Mouse (Mus musculus) layer of hippocampus, adult 2 months (tissue): Measurements from ENCODE around the gene Cpne7. TPM values are rescaled to one million over a fixed set of nuclear protein-coding genes. Genes with fewer than 3 reads are reported as not detected.

Experiments
- DNase-seq, 2 experiments: peaks; one replicate each; pipeline ENCODE4 v3.0.0; 2022; ENCODE audit warnings: low spot score in 2 of 2
- H3K27ac ChIP-seq: fragments of 200-600 bp; 2 replicates; pipeline ENCODE4 v1.8.1; 2022
- H3K4me3 ChIP-seq: fragments of 200-600 bp; 2 replicates; pipeline ENCODE4 v1.8.1; 2022; ENCODE audit warnings: mild to moderate bottlenecking
- CTCF ChIP-seq: fragments of 200-600 bp; conservative IDR thresholded peaks from 2 replicates; pipeline ENCODE4 v1.8.1; 2022; ENCODE audit warnings: antibody characterized with exemption, mild to moderate bottlenecking, moderate library complexity
- total RNA-seq, 2 experiments: library from RNA; stranded (reverse); gene quantifications; 2 replicates each; pipeline ENCODE4 v1.2.3; 2021

Gene Cpne7
- total RNA-seq, 2 experiments from 2014 or later: 257 to 313 TPM

GRCm38 (mm10) chr8:123126193-123126816, 9.1 kb downstream of the Cpne7 start:
- no peak for TF ChIP-seq CTCF
- no peak for DNase-seq

GRCm38 (mm10) chr8:123131041-123131440, 13.9 kb downstream of the Cpne7 start:
- Histone ChIP-seq H3K27ac (no peak overlapping the region), H3K4me3 (no peak overlapping the region)
- no peak for TF ChIP-seq CTCF
- no peak for DNase-seq

More at GRCm38 (mm10) chr8:123126193-123126816, 9.1 kb downstream of the Cpne7 start:
- Histone ChIP-seq H3K27ac (no peak overlapping the region), H3K4me3 (no peak overlapping the region)

- TF ChIP-seq CTCF: peak; percentile 44
- Histone ChIP-seq H3K4me3 (no peak overlapping the region), H3K27ac (no peak overlapping the region)
- no peak for DNase-seq
These were observed 15.8 kb downstream of the Cpne7 start for GRCm38 (mm10) chr8:123132953-123133352.

GRCm38 (mm10) chr8:123134149-123134713, 17.1 kb downstream of the Cpne7 start:
- Histone ChIP-seq H3K27ac (peak overlapping the region; percentile 79; the same call in 1 of the 2 replicates), H3K4me3 (no peak overlapping the region)
- no peak for DNase-seq
- TF ChIP-seq CTCF: no peak

GRCm38 (mm10) chr8:123135406-123135805, 18.2 kb downstream of the Cpne7 start:
- Histone ChIP-seq H3K4me3 (no peak overlapping the region), H3K27ac (peak overlapping the region; percentile 79)
- TF ChIP-seq CTCF: no peak
- DNase-seq: no peak

GRCm38 (mm10) chr8:123135806-123136205, 18.6 kb downstream of the Cpne7 start:
- no peak for TF ChIP-seq CTCF
- H3K4me3 ChIP-seq: no peak overlapping the region

GRCm38 (mm10) chr8:123136287-123136686, 19.1 kb downstream of the Cpne7 start:
- H3K4me3 ChIP-seq: no peak overlapping the region
- no peak for DNase-seq
- H3K27ac ChIP-seq: peak overlapping the region; percentile 79; the same call in 1 of the 2 replicates
- no peak for TF ChIP-seq CTCF

More at GRCm38 (mm10) chr8:123135806-123136205, 18.6 kb downstream of the Cpne7 start:
- H3K27ac ChIP-seq: peak overlapping the region; percentile 79
- DNase-seq: no peak

- no peak for TF ChIP-seq CTCF
- H3K27ac ChIP-seq: peak overlapping the region; percentile 79
These were observed 20.5 kb downstream of the Cpne7 start for GRCm38 (mm10) chr8:123137645-123138077.

GRCm38 (mm10) chr8:123138741-123139140, 21.6 kb downstream of the Cpne7 start:
- Histone ChIP-seq H3K4me3 (no peak overlapping the region), H3K27ac (peak overlapping the region; percentile 79)
- no peak for DNase-seq
- no peak for TF ChIP-seq CTCF

More at GRCm38 (mm10) chr8:123137645-123138077, 20.5 kb downstream of the Cpne7 start:
- H3K4me3 ChIP-seq: no peak overlapping the region
- peak; percentile 62 to 83 for DNase-seq

GRCm38 (mm10) chr8:123141741-123142462, 24.7 kb downstream of the Cpne7 start:
- DNase-seq: peak; percentile 73 to 79
- peak overlapping the region; percentile 51 for H3K27ac ChIP-seq
- TF ChIP-seq CTCF: no peak
- no peak overlapping the region for H3K4me3 ChIP-seq

- Histone ChIP-seq H3K27ac (peak overlapping the region; percentile 85), H3K4me3 (no peak overlapping the region)
- peak; percentile 68 for TF ChIP-seq CTCF
- DNase-seq: peak in 1 of 2 experiments; percentile 40
These were observed 28.1 kb downstream of the Cpne7 start for GRCm38 (mm10) chr8:123145279-123145678.

GRCm38 (mm10) chr8:123146390-123146789, 29.2 kb downstream of the Cpne7 start:
- TF ChIP-seq CTCF: no peak
- peak; percentile 35 to 74 for DNase-seq
- Histone ChIP-seq H3K4me3 (no peak overlapping the region), H3K27ac (peak overlapping the region; percentile 85)

- no peak for TF ChIP-seq CTCF
- peak; percentile 37 to 60 for DNase-seq
These were observed 33.6 kb downstream of the Cpne7 start for GRCm38 (mm10) chr8:123150737-123151171.

More at GRCm38 (mm10) chr8:123150737-123151171, 33.6 kb downstream of the Cpne7 start:
- Histone ChIP-seq H3K4me3 (no peak overlapping the region), H3K27ac (peak overlapping the region; percentile 75)
